Comparison of ENCODE assay signal across 8 mouse cellular contexts in the genomic region with DNA sequence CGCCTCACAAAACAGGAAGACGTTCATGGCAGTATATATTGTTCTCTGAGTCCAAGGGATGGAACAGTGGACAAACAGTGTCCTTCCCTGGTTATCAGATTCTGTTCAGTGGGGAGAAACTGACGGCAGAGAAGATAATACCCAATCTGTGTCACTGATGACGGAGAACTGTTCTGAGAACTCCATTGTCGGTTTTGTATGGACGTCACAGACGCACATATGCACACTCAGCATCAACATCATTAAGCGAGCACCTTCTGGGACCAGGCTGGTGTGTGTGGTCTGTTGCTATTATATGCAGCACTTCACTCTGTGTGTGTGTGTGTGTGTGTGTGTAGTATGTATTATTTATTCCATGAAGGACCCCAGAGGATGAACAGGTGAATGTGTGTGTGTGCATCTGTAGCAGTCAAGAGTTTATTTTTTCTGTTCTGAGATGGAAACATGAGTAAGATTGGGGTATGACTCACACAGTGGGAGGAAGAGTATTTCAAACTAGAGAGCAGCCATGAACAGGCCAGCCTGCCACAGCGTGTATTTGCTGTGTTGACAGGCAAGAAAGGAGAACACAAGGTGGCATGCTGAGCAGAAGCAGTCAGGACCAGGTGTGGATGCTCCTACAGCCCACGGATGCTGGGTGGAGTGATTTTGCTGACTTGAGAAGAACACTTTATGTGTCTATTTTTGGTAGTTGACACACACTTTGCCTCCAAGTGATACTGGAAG. TPM values are rescaled to one million over a fixed set of nuclear protein-coding genes. Genes with fewer than 3 reads are reported as not detected.
A peak's percentile ranks its signal among the peaks of the same experiment; 100 is the strongest.
DNase-seq lines count a peak whose midpoint lies in the region; ATAC-seq and TF ChIP-seq lines count a peak whose summit lies in the region.

No protein-coding gene starts in this region.

- dilution Hi-C loops in CH12.LX (cut with MboI; ENCODE audit: extremely low pct_ligation_motif_present, extremely low pct_unique_long_range_greater_than_20kb, low sequenced_read_pairs): no loop called here

- no peak; a peak in 1 of 4 replicates for TF ChIP-seq CTCF in CH12.LX (conservative IDR thresholded peaks at IDR 0.05 in 1 of 2, IDR thresholded peaks at IDR 0.05 in 1 of 2; ENCODE audit: low read depth in 2 of 2, low read length in 2 of 2)
- TF ChIP-seq CTCF in small intestine, adult 2 months (IDR thresholded peaks at IDR 0.05; ENCODE audit: extremely low read depth, insufficient read length, insufficient replicate concordance, low read depth, low read length): no peak

- WGBS in embryonic facial prominence, embryonic 14.5 days: 46% methylated on average over 10 of the region's 10 CpGs
- WGBS in small intestine, adult 2 months: 32% methylated on average over 10 of the region's 10 CpGs

- no peak for TF ChIP-seq EP300 in CH12.LX (IDR thresholded peaks at IDR 0.05; ENCODE audit: low read length)

- peak; percentile 17 for DNase-seq in kidney, adult 9 months
- DNase-seq in kidney, adult 18-20 months: no peak
- peak; percentile 67 for DNase-seq in CH12.LX (ENCODE audit: extremely low read depth)
- DNase-seq in embryonic facial prominence, embryonic 14.5 days (ENCODE audit: low spot score): no peak
- DNase-seq in left cerebral cortex, postnatal 36 days (ENCODE audit: low spot score in 2 of 2): peak; percentile 35 to 45
- no peak for DNase-seq in cerebellum, adult 18-20 months
- DNase-seq in adrenal gland, adult 18-20 months (ENCODE audit: low spot score in 2 of 2): no peak

- TF ChIP-seq RAD21 in CH12.LX (IDR thresholded peaks at IDR 0.05; ENCODE audit: low read depth, low read length): no peak

- H3K4me2 ChIP-seq in CH12.LX (ENCODE audit: insufficient read depth, low read depth, poor library complexity, severe bottlenecking): peak overlapping the region; percentile 91
- H3K4me2 ChIP-seq in embryonic facial prominence, embryonic 14.5 days (ENCODE audit: low read depth, low read length): peak overlapping the region; percentile 65

- peaks cover 8 to 21% of the 10 kb centered on the region in 2 experiments; a peak in 3 of 4 replicates for H3K4me1 ChIP-seq in CH12.LX (ENCODE audit: control insufficient read depth in 1 of 2, insufficient read depth in 2 of 2)
- peaks cover 13% of the 10 kb centered on the region for H3K4me1 ChIP-seq in embryonic facial prominence, embryonic 14.5 days (ENCODE audit: control insufficient read depth, insufficient read depth, low read length)
- peaks cover 8% of the 10 kb centered on the region; the same call in 1 of the 2 replicates for H3K4me1 ChIP-seq in small intestine, adult 2 months (ENCODE audit: control insufficient read depth, insufficient read depth, insufficient read length, low read length)

- H3K4me3 ChIP-seq in CH12.LX (replicated peaks in 1 of 3; ENCODE audit: low read depth in 2 of 3, low read length in 2 of 3, poor library complexity in 1 of 3): peak overlapping the region; percentile 63 to 92 (median 64)
- H3K4me3 ChIP-seq in embryonic facial prominence, embryonic 14.5 days (ENCODE audit: low read depth, low read length): peak overlapping the region; percentile 70
- H3K4me3 ChIP-seq in small intestine, adult 2 months (ENCODE audit: low read depth, low read length): no peak overlapping the region

- intact Hi-C loops in left cerebral cortex, postnatal 36 days (cut with DNase I): no loop called here

- H3K79me2 ChIP-seq in CH12.LX (replicated peaks; ENCODE audit: control insufficient read depth, extremely low read depth, insufficient read depth, poor library complexity, severe bottlenecking): no peaks in the 10 kb centered on the region

- peak; percentile 19; the same call in 1 of the 2 replicates for TF ChIP-seq POLR2A in CH12.LX (IDR thresholded peaks at IDR 0.05; ENCODE audit: low read depth, low read length)
- no peak for TF ChIP-seq POLR2A in small intestine, adult 2 months (IDR thresholded peaks at IDR 0.05; ENCODE audit: low read depth, low read length)

- H3K36me3 ChIP-seq in CH12.LX (replicated peaks in 1 of 2; ENCODE audit: control insufficient read depth in 1 of 2, insufficient read depth in 1 of 2, low read length in 1 of 2): peaks cover 0 to 3% of the 10 kb centered on the region in 2 experiments
- H3K36me3 ChIP-seq in embryonic facial prominence, embryonic 14.5 days (ENCODE audit: control insufficient read depth, insufficient read depth, low read length): no peaks in the 10 kb centered on the region
- no peaks in the 10 kb centered on the region for H3K36me3 ChIP-seq in small intestine, adult 2 months (ENCODE audit: control insufficient read depth, insufficient read depth, low read length)

- in situ Hi-C loops in CH12.LX (cut with MboI; ENCODE audit: low pct_ligation_motif_present, low pct_unique_long_range_greater_than_20kb, low sequenced_read_pairs): no loop called here

- no peaks in the 10 kb centered on the region for H3K9me3 ChIP-seq in CH12.LX (replicated peaks; ENCODE audit: low read length)
- H3K9me3 ChIP-seq in embryonic facial prominence, embryonic 14.5 days (ENCODE audit: control insufficient read depth, low read length): no peaks in the 10 kb centered on the region

- ATAC-seq in embryonic facial prominence, embryonic 14.5 days (ENCODE audit: low read depth): no peak

- H3K27ac ChIP-seq in CH12.LX (ENCODE audit: insufficient read depth, low read depth): peak overlapping the region; percentile 79
- peak overlapping the region; percentile 85; the same call in 1 of the 2 replicates for H3K27ac ChIP-seq in embryonic facial prominence, embryonic 14.5 days (replicated peaks; ENCODE audit: low read depth, low read length)
- peak overlapping the region; percentile 81 for H3K27ac ChIP-seq in small intestine, adult 2 months (ENCODE audit: insufficient read depth, low read depth, low read length)

- H3K27me3 ChIP-seq in CH12.LX (replicated peaks): peaks cover 2% of the 10 kb centered on the region
- H3K27me3 ChIP-seq in embryonic facial prominence, embryonic 14.5 days (replicated peaks; ENCODE audit: control insufficient read depth, insufficient read depth, low read length): no peaks in the 10 kb centered on the region
- H3K27me3 ChIP-seq in small intestine, adult 2 months (ENCODE audit: control insufficient read depth, insufficient read depth, low read length): no peaks in the 10 kb centered on the region

- H3K9ac ChIP-seq in CH12.LX (ENCODE audit: insufficient read depth, low read depth): peak overlapping the region; percentile 79
- peak overlapping the region; percentile 89 for H3K9ac ChIP-seq in embryonic facial prominence, embryonic 14.5 days (ENCODE audit: low read depth, low read length)

TF ChIP-seq in CH12.LX, 34 proteins besides CTCF, POLR2A, EP300 and RAD21 (continues in another document):
- TF ChIP-seq MEF2A (IDR thresholded peaks at IDR 0.05; ENCODE audit: borderline replicate concordance, low read depth, low read length) (no peak; the same call in 1 of the 2 replicates), JUND (conservative IDR thresholded peaks at IDR 0.05; ENCODE audit: low read depth, low read length) (no peak), RCOR1 (conservative IDR thresholded peaks at IDR 0.05; ENCODE audit: low read depth, low read length) (no peak), ZMIZ1 (IDR thresholded peaks at IDR 0.05; ENCODE audit: low read depth, low read length) (no peak), TBP (conservative IDR thresholded peaks at IDR 0.05; ENCODE audit: low read depth, low read length) (no peak), PAX5 (IDR thresholded peaks at IDR 0.05; ENCODE audit: low read length) (no peak), MYC (IDR thresholded peaks at IDR 0.05; ENCODE audit: low read depth, low read length) (peak; percentile 38; the same call in 1 of the 2 replicates), USF2 (conservative IDR thresholded peaks at IDR 0.05; ENCODE audit: low read depth, low read length) (no peak), USF1 (IDR thresholded peaks at IDR 0.05; ENCODE audit: low read depth, low read length) (no peak), ZC3H11A (IDR thresholded peaks at IDR 0.05; ENCODE audit: low read depth, low read length) (no peak), BHLHE40 (IDR thresholded peaks at IDR 0.05; ENCODE audit: low read depth, low read length) (peak; percentile 24; the same call in 1 of the 2 replicates), MXI1 (IDR thresholded peaks at IDR 0.05; ENCODE audit: low read depth, low read length) (no peak; the same call in 1 of the 2 replicates), E2F4 (IDR thresholded peaks at IDR 0.05; ENCODE audit: insufficient replicate concordance, low read depth, low read length) (no peak), CHD2 (IDR thresholded peaks at IDR 0.05; ENCODE audit: low read length) (0 out of 2 replicates have a peak, but pooled peaks have one; percentile 36), GABPA (IDR thresholded peaks at IDR 0.05; ENCODE audit: insufficient replicate concordance, low read depth, low read length) (no peak), NRF1 (IDR thresholded peaks at IDR 0.05; ENCODE audit: low read depth, low read length) (no peak), MAZ (IDR thresholded peaks at IDR 0.05; ENCODE audit: low read depth, low read length) (no peak), HCFC1 (IDR thresholded peaks at IDR 0.05; ENCODE audit: low read depth, low read length) (peak; percentile 43; the same call in 1 of the 2 replicates), ELF1 (IDR thresholded peaks at IDR 0.05; ENCODE audit: low read depth, low read length) (peak; percentile 43; the same call in 1 of the 2 replicates), SMC3 (IDR thresholded peaks at IDR 0.05; ENCODE audit: low read depth, low read length) (no peak), IRF4 (IDR thresholded peaks at IDR 0.05; ENCODE audit: low read depth, low read length) (no peak), NELFE (IDR thresholded peaks at IDR 0.05; ENCODE audit: low read depth, low read length) (peak; percentile 58; the same call in 1 of the 2 replicates)

RNA-seq across cellular contexts. Expression of a gene that starts 1.0 kb away (rescaled TPM):
- total RNA-seq in CH12.LX (2012; rRNA removed) (2.5 and 3.1 TPM in 2 replicates), CH12.LX (2014; rRNA removed) (2.1 and 2.2 TPM in 2 replicates)
- polyA plus RNA-seq in CH12.LX (2012; ENCODE audit: insufficient read length, low read depth): 2.8 and 2.9 TPM in 2 replicates
- polyA plus RNA-seq in embryonic facial prominence, embryonic 14.5 days (2014; fragmentation: Nextera tagmentation; extraction: Ambion mirVana): 0.11 and 0.80 TPM in 2 replicates
- total RNA-seq in left cerebral cortex, postnatal 36 days (2021): under 1 TPM; 0.37 to 0.59 TPM
- polyA plus RNA-seq in small intestine, adult 2 months (2012; rRNA removed): 0.72 and 1.3 TPM in 2 replicates
- under 1 TPM in 1 of 2 experiments, not detected in 1; 0.33 TPM for total RNA-seq in adrenal gland, adult 18-20 months (2021)

RNA-seq across cellular contexts. Expression of a gene that starts 1.1 kb away (rescaled TPM):
- 476 and 495 TPM in 2 replicates for total RNA-seq in CH12.LX (2012; rRNA removed)
- total RNA-seq in CH12.LX (2014; rRNA removed): 337 and 374 TPM in 2 replicates
- 555 and 674 TPM in 2 replicates for polyA plus RNA-seq in CH12.LX (2012; ENCODE audit: insufficient read length, low read depth)
- 387 and 401 TPM in 2 replicates for polyA plus RNA-seq in embryonic facial prominence, embryonic 14.5 days (2014; fragmentation: Nextera tagmentation; extraction: Ambion mirVana)
- total RNA-seq in left cerebral cortex, postnatal 36 days (2021): 100 to 1,000 TPM; 184 to 211 TPM
- polyA plus RNA-seq in small intestine, adult 2 months (2012; rRNA removed): 41.1 and 70.5 TPM in 2 replicates
- total RNA-seq in adrenal gland, adult 18-20 months (2021): 100 to 1,000 TPM; 279 to 299 TPM

Comparison
In these comparisons a context has a peak if more than half of its experiments do, and no peak if none do; other contexts are left out.
1. DNase-seq: peak in kidney, adult 9 months (single experiment), CH12.LX (single experiment) and left cerebral cortex, postnatal 36 days (2 of 2); none in kidney, adult 18-20 months (single experiment), embryonic facial prominence, embryonic 14.5 days (single experiment), cerebellum, adult 18-20 months (0 of 2) and adrenal gland, adult 18-20 months (0 of 2).
2. Peak in every context shown above with its lines, with median percentiles within 50 percentile points of each other: H3K27ac ChIP-seq.